Mouse (Mus musculus) heart, adult 2 months (tissue): ENCODE measurements around the gene Furin.

Experiments used
- EP300 ChIP-seq: fragments of 200-500 bp; IDR thresholded peaks from 2 replicates; pipeline ENCODE4 v1.6.1; 2011; ENCODE audit warnings: low read depth, low read length, control low read depth; ENCODE audit not compliant: insufficient read depth
- POLR2A ChIP-seq: fragments of 200-500 bp; IDR thresholded peaks from 2 replicates; pipeline ENCODE4 v1.6.1; 2011; ENCODE audit warnings: mild to moderate bottlenecking, low read depth, low read length, control low read depth; ENCODE audit not compliant: insufficient read depth

GRCm38 (mm10) chr7:80420586-80420985, 15.3 kb upstream of the Furin start:
- TF ChIP-seq EP300 (no peak), POLR2A (no peak)
